Mouse (Mus musculus) adrenal gland, postnatal 10 days (tissue): ENCODE measurements around the gene Prm1. TPM values are rescaled to one million over a fixed set of nuclear protein-coding genes. Genes with fewer than 3 reads are reported as not detected.
"Not testable (repeated sequence)": the region's sequence is repeated elsewhere in the genome, so short reads cannot be mapped to it uniquely, and the experiment has no call there.

Source experiments
- DNase-seq: peaks from one replicate; pipeline ENCODE4 v3.0.0; 2021; ENCODE audit warnings: mixed read lengths
- total RNA-seq, 2 experiments: library from RNA; stranded (reverse); gene quantifications; 2 replicates each; pipeline ENCODE4 v1.2.3; 2021

Gene Prm1
- total RNA-seq, 2 experiments from 2014 or later: not detected

DNA sequence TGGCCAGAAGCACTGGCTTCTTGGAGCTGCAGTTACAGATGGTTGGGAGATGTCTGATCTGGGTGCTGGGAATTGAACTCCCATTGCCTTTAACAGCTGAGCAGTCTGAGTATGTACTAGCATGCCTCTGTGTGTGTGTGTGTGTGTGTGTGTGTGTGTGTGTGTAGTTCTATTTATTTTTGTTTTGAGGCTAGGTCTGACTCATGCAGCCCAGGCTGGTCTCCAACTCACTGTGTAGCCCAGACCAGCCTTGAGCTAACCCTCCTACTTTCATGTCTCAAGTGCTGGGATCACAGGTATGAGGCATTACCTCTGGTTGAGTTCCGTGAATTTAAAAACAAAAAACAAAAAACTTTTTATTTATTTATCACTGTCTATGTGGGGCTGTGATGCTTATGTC lies 18.9 kb upstream of the Prm1 start:
- no peak for DNase-seq

DNA sequence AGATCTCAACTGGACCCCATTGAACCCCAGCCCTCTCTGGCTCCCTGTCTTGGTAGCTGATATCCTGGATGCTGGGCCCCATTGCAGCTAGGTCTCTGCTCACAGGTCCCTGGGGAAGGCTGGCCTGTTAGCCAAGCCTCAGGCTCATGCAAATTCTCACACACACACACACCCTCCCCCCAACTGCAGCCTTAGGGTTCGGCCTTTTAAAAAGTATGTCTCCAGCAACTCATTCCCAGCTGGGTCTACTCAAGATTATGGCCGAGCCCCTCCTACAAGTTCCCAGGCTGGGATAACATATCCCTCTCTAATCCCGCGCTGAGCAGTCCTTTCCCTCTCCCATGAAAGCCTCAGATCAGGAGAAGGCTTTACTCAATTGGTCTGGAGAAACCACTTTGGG lies 15.7 kb upstream of the Prm1 start:
- DNase-seq: no peak

DNA sequence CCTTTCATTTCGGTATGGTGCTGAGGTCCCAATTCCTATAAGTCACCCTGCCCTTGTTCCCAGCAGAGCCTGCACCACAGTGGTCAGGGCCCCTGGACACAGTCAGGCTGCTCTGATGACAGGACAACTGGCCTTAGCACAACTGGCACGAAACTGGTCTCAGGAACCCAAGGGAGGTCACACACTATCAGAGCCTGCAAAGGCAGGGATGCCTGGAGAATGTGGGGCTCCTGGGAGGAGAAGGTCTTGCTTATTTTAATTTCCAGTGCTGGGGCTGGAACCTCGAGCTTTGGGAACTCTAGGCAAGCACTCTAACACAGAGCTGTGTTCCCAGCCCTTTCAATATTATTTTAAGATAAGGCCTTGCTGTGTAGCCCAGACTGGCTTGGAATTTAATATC lies 14.3 kb upstream of the Prm1 start:
- no peak for DNase-seq

DNA sequence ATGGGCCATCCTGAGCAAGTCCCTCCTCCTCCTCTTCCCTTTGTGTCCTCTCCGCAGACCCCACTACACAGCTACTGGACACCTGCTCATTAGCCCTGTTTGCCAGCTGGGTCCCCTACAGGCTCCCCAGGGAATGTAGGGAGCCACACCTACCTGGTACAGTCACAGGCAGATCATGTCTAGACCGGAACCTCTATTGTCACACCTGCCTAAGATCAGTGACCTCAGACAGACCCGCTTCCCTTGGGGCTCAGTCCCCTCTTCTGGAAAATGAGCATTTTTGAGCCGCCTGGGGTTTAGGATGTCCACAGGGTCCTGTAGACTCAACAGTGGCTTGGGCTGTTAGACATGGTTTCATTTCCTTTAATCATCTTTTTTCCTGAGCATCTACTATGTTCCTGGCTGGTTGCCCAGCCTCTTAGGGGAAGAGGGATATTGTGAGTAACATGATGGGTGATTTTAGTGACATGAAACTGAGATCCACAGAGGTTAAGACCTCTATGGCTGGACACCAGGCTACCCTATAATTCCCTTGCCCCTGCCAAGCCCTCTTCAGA lies 13.0 kb upstream of the Prm1 start:
- no peak for DNase-seq

DNA sequence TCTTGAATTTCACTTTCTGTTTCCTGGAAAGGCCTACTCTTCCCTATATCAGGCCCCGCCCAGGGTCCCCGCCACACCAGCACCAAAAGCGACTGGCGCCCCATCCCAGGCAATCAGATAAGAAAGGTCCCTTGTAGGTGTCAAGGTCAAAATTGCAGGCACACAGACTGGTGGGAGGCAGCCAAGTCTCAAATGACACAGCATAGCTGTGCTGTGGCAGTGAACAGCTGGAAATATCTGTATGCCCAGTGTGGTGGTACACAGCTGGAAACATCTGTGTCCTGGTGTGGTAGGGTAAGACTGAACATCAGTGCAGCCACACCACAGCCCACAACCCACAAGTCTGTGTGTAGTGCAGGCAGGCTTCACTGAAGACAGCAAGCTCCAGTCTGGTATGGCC lies 9.2 kb upstream of the Prm1 start:
- DNase-seq: peak; percentile 56

DNA sequence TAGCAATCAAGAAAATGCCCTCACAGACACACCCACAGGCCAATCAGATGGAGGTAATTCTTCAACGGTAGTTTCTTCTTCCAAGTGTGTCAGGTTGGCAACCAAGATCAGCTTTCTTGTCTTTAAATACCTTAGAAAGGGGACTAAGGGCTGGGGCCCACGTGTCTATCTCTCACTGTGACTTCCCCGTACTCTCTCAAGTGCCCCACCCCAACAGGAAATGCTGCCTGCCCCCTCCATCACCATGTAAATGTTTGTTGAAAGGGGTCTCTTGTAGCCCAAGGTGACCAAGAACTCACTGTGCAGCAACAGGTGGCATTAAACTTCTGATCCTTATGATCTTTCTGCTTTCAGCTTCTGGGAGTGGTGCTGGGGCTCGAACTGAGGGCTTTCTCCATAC lies 8.1 kb upstream of the Prm1 start:
- DNase-seq: no peak

DNA sequence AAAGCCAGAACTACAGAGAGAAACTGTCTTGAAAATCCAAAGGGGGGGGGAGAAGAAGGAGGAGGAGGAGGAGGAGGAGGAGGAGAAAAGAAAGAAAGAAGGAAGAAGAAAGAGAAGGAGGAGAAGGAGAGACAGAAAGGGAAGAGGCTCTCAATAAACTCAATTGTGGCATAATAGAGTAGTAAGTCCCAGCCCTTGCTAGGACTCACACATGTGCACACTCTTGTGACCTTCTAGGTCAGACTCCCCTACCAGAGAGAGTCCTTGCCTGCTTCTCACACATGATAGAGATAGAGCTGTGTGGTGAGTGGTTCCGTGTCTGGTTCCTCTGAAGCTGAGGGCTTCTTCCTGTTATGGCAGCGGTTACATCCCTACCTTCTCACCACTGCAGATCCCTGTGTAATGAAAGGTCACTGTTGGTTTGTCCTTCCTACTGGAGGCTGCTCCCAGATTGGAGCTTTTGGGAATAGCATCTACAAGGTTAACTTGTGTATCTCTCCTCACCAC lies 7.3 kb upstream of the Prm1 start, which contains the start of gene Gm11172:
TSS of gene Gm11172 (plus strand) at position 51 of the 507 bp plus-strand sequence.
- DNase-seq: no peak

DNA sequence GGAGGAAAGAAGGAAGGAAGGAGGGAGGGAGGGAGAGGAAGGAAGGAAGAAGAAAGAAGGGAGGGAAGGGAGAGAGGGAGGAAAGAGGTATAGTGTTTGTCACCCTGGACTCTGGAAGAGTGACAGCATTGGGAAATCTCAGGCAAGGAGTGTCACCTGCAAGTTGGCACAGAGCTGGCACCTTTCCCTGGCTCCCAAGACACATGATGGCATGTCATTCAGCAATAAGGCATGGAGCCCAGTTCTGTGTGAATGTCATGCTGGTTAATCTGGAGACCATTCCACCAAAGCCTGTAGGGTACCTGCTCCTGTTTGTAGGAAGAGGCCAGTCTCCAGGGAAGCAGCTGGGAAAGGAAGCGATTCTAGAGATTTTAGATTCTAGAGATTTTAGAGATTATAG lies 4.7 kb upstream of the Prm1 start:
- no peak for DNase-seq

DNA sequence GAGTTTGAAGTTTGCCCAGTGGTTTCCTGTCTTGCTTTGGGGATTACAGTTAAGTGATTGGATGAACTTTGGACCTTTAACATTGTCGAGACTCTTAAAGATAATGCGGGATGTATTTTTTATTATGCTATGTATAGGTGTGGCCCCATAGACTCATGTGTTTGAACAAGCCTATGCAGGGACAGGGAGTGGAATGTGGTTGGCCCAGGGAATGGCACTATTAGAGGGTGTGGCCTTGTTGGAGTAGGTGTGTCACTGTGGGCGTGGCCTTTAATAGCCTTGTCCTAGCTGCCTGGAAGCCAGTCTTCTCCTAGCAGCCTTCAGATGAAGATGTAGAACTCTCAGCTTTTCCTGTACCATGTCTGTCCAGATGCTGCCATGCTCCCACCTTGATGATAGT lies 3.2 kb downstream of the Prm1 start:
- DNase-seq: not testable (repeated sequence)

DNA sequence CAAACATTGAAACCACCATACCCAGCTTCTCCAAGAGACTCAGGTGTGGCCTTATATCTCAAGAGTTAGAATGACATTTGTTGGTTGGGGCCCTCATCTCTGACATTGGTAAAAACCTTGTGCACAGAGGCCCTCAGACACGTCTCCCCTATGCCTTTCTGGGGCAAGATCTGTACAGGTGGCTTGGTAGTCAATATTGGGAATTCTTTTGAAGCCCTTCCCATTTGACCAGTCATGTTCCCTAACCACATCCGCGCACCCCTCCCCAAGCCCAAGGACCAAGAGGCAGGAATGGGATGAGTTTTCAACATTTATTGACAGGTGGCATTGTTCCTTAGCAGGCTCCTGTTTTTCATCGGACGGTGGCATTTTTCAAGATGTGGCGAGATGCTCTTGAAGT lies 9.6 kb downstream of the Prm1 start, which contains the start of gene Prm2:
TSS of gene Prm2 (minus strand) at position 101 of the 400 bp plus-strand sequence.
- DNase-seq: no peak

DNA sequence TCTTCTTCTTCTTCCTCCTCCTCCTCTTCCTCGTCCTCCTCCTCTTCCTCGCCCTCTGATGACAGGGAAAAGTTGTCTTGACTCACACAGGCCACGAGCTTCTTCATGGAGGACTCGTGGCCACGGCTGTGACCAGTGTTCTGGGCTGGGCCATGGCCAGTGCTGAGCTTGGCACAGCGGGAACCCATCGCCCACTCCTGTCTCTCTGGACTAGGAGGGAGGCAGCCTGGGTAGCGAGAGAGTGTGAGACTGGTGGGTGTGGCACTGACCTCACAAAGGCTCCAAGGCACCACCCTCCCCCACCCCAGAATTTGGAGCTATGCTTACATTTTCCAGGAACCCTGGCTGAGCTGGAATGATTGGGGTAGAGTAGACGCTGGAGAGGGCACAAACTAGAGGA lies 14.9 kb downstream of the Prm1 start, which contains the start of gene Prm3:
TSS of gene Prm3 (minus strand) at position 213 of the 400 bp plus-strand sequence.
- no peak for DNase-seq

DNA sequence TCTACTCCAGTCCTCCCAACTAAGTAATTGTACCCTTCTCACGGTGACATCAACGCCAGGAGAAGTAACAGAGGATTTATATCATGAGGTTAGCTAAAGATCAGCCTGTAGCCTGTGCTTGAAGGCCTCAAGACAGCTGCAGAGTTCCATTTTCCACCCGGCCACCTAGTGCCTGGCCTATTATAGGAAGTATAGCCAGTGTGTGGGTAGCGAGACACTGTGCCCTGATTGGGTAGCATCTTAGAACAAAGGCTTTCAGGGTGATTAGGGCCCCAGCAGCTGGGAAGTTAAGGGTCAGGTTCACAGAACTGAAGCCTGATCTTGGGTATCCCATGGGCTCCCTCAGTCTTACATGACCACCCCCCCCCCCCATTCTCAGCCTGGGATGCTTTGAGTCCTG lies 16.8 kb downstream of the Prm1 start:
- DNase-seq: no peak

DNA sequence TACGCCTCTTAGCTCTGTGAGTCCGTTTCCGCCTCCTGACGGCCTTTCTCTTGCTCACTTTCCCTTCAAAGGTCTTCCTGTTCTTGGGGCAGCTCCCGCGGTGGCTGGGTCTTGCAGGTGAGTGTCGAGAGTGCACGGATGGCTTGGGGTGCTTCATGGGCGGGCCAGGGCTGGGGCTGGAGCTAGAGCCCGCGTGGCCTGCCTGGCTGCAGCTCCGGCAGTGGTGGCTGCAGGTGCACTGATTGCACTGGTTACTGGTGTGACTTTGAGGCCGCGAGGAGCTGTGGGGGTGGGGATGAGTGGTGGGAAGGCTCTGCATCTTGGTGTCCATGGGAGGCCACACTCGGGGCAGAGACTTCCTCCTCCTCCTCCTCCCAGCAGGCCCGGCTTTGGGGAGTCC lies 17.4 kb downstream of the Prm1 start, which contains the start of gene Tnp2:
TSS of gene Tnp2 (minus strand) at position 390 of the 400 bp plus-strand sequence.
- DNase-seq: no peak

DNA sequence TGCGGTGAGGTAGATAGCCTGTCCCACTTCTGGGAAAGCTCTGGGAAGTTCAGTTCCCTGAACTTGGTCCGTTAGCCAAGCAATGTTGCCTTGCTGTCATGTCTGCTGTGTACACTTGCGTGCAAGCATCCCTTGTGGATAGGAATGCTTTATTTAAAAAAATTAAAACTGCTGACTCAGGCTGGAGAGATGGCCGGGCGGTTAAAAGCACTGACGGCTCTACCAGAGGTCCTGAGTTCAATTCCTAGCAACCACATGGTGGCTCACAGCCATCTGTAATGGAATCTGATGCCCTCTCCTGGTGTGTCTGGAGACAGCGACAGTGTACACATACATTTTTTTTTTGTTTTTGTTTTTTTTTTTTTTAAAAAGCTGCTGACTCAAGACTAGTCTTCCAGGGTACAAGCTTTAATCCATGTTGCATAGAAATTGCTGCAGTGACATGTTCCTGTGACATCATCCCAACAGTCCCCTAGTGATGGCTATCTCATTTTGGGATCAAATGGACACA lies 18.0 kb downstream of the Prm1 start:
- no peak for DNase-seq

DNA sequence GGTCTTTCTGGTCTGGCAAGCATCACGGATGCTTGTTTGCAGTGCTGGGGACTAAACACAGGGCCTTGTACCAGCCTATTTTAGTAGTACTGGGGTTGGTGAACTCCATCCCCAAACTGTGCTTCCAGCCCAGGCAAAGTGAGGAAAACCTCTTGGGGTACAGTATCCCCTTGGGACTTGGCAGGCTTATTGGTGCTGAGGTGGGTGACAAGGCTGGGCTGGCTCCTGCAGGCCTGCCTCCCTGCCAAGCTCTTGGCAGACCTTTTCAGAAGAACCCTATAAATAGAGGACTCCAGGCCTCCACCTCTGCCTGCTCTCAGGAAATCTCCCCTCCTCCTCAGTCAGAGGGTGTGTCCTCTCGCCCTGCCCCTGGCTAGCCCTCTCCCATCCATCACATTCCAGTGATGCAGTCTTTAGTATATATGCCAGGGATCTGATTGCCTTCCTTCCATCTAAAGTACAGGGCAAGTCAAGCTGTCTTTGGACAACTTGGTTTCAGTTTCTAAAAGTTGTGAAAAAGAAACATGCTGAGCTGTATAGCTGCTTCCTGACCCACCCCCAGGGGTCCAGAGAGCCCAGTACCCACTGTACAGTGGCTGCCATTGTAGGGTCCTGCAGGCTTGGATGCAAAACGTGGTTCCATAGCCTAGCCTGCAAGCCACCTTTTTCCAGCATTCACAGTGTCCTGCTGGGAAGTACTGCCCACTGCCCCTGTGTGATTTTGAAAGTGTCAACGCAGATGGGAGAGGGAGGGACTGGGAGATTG lies 18.7 kb downstream of the Prm1 start:
- DNase-seq: no peak

DNA sequence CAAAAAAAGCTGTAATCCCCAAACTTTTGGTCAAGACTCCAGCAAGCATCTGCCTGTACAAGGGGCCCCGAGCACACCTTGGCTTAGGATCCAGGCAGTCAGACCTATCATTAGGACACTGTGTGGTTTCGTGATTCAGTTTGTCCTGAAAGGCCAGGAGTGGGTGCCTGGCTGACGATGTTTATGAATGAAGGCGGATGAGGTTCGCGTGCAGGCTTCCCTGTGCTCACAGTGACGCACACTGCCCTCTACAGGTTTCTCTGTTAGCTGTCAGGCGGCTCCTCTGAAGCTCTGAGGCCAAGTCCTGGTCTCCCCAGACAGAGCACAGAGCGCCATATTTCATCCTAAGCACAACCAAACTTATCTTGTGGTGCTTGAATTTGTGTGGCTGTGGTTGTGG lies 19.4 kb downstream of the Prm1 start:
- DNase-seq: peak; percentile 84

DNA sequence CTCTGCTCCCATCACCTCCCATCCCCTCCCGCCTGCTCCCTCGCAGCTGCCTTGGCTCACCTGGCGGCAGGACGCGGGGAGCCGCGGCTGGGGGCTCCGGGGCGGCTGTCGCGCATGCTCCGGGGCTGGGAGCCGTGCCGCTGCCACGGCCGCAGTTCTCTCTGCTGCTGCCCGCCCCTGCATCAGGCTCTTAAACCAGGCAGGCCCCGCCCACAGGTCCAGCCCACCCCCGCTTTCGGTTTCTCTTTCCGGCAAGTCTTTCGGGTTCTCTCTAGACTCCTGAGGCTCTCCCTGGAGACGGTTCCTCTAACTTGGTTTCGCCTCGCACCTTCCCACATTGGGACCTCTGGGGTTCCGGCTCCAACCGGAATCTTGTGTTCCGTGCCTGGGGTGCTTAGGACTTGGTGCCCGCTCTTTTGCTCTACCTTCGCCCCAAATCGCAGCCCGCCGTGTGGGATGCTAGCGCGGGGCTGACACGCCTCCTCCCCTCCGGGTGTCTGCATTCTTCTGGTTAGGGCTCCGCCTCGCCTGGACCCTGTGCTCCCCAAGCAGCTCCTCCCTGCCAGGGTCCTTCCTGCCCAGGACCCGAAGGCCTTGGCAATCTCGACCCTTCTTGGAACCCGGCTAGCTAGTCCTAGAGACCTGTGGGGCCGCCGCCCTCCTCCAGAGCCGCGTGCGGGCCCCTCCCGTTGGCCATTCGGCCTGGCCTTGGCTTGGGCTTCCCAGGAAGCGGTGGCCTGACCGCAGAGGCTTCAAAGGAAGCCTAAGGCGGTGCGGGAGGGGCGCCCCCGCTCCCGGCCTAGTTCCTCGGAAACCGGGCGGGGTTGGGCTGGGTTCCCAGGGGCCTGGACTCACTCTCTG lies 20.0 kb downstream of the Prm1 start, which contains the start of gene Socs1:
TSS of gene Socs1 (minus strand) at position 166 of the 861 bp plus-strand sequence.
- DNase-seq: peak; percentile 95

DNA sequence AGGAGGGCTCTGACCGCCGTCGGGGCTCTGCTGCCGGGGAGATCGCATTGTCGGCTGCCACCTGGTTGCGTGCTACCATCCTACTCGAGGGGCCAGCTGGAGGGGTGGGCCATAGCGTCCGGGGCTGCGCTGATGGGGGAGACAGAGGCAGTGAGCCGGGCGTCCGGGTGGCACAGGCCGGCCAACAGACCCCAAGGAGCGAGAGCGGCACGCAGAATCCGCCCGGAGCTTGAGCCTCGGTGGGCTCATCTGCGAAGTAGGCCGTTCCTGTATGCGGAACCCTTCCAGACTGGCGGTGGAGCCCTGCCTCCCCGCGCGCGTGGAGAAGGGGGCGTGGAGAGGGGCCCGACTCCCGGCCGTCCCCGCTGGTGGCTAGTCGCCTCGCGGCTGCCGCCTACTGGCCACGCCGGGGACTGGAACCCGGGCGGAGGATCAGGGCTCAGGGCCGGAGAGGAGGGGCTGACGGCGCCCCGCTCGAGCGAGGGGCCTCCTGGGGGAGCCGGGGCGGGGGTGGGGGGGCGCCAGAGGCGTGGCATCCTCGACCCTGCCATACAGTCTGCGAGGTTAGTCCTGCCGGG lies 20.8 kb downstream of the Prm1 start:
- DNase-seq: peak; percentile 98

DNA sequence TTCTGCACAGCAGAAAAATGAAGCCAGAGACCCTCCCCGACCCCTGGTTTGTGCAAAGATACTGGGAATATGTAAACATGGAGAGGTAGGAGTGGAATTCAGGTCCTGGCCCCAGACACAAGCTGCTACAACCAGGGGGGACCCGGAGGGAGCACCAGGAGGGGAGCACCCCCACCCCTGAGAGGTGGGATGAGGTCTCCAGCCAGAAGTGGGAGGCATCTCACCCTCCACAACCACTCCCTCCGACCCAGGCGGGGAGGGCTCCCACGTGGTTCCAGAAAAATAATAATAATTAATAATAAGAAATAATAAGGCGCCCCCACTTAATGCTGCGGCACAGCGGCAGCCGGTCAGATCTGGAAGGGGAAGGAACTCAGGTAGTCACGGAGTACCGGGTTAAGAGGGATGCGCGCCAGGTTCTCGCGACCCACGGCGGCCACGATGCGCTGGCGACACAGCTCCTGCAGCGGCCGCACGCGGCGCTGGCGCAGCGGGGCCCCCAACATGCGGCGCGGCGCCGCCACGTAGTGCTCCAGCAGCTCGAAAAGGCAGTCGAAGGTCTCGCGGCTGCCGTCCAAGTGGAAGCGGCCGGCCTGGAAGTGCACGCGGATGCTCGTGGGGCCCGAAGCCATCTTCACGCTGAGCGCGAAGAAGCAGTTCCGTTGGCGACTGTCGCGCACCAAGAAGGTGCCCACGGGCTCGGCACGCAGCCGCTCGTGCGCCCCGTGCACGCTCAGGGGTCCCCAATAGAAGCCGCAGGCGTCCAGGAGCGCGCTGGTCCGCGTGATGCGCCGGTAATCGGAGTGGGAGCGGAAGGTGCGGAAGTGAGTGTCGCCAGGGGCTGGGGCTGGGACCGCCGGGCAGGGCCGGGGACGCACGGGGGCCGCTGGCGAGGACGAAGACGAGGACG lies 21.5 kb downstream of the Prm1 start:
- DNase-seq: peak; percentile 60

DNA sequence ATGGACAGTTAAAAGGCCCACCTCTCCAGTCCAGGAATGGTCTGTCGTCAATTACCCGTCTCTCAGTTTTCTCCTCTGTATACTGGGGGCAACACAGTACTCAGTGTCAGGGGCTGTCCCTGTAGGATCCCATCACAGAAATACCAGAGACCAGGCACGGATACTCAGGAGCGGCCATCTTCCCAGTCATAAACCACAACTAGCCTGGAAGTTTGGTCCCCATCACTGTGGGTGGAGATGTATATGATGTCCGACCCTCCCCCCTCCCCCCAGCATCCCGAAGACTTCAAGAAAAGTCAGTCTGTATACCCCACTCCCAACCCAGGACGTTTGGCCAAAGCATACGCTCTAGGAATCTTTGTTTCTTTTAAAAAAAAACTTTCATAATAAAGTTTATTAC lies 22.2 kb downstream of the Prm1 start:
- DNase-seq: no peak

DNA sequence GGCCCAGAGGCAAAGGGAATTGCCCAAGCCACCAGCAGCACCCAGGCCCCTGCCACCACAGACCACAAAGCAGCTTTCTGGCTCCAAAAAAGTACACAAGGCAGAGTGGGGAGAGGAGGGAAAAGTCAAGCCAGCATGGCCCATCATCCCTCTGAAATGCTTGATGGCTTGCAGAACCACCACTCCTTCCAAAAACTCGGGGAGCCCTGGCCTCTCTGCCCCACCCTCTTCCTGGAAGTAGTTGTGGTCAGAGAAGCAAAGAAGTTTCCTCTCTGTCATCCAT lies 22.5 kb downstream of the Prm1 start:
- no peak for DNase-seq
